Mouse (Mus musculus) v-Abl transformed pro-B cells (cell line): ENCODE data around the gene Gpr158.

Experiments
- in situ Hi-C, 2 experiments: fragments of 400-800 bp; cut with MboI; formaldehyde crosslinking; loops; one replicate each; pipeline ENCODE4 v1.15.1; 2025; ENCODE audit not compliant: unreplicated experiment in 2 of 2

The Gpr158 gene

DNA sequence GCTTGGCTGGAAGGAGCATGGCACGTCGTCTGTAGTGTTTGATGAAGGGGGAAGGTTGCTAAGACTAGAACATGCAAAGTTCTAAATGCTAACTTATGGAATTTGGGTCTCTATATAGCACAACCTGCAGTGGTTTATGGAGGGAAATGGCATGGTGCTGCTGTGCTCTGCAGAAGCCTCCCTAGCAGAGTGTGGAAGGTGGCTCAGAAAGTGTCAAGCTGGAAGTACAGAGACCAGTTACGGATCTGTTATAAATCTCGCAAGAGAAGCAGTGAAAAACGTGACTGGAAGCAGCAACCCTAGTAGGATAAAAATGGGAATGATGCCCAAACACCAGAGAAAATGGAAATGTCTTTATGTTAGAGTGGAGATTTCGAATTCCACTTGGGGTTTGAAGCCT is 251.8 kb downstream of the Gpr158 start:
- in situ Hi-C loops: no loop called here

DNA sequence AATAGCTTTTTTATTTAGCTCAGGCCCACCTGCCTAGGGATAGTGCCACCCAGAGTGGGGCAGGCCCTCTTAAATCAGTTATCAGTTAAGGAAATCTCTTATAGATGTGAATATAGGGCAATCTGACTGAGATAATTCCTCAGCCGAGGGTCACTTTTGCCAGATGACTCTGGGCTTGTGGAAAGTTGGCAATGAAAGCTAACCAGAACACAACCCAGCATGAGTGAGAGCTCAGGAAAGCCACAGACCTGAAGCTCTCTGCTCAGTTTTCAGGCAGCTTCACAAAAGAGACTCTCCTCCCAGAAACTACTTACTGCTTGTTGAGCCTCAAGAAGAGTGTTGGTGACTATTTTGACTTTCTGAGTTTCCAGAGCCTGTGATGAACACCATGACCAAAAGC is 264.8 kb downstream of the Gpr158 start:
- in situ Hi-C loops: no loop called here

DNA sequence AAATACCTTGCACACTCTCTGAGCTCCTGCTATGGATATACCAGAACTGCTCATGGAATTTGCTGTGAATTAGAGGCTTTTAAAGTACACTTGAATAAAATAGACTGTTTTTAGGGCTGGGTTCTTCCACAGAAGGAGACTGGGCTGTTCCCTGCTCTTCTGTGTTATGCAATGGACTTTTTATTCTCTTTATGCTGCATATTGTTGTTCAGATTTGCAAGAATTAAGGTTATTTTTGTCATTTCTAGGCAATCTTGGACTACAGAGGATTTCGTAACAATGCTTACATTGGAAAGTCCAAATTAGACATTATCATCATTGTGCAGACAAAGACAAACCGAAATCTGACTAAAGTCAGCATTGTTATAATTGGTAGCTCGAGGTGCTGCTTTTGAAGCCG is 298.4 kb downstream of the Gpr158 start:
- in situ Hi-C loops: no loop called here

DNA sequence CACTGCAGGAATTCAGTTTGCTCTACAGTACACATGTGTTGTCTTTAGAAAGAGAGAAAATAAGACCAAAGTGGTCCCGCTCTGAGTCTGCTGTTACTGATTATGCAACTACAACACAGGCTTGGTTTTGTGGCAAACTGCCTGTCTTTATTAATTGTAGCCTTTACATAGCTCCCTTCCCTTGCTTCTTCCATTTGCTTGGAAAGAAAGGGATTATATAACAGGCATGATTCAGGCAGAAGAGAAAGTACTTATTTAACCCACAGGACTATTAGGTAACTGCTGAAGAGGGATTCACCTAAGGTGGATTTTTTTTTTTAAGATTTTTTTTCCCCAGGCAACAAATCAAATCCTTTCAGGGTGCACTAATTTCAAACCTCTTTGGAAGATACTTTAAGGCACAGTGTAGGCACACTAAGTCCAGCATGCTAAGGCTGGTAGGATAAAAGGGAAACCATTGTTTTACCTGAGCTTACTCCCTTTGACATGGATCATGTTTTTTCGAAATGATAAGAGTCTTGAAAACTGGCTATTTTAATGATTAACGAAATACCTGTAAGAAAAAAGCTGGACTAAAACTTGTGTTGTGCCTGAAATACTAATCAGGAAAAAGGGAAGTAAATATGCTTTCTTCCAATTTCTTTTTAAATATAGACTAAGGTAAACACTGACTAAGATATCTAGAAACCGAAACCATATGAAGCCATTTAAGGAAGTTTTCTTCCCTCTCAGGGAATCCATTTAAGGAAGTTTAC is 308.9 kb downstream of the Gpr158 start:
- in situ Hi-C loops: no loop called here

DNA sequence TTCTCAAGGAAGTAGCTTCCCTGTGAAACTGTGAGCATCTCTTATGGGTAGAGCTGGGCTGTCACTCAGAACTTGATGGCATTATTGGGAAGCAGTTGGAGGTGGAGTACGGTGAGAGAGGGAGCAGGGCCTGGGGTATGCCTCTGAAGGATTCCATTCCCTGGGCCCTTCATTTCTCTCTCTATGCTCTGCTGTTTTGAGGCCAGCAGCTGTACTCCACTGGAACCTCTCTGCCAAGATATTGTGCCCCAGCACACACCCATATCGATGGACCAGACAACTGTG is 309.4 kb downstream of the Gpr158 start:
- in situ Hi-C loops: no loop called here

DNA sequence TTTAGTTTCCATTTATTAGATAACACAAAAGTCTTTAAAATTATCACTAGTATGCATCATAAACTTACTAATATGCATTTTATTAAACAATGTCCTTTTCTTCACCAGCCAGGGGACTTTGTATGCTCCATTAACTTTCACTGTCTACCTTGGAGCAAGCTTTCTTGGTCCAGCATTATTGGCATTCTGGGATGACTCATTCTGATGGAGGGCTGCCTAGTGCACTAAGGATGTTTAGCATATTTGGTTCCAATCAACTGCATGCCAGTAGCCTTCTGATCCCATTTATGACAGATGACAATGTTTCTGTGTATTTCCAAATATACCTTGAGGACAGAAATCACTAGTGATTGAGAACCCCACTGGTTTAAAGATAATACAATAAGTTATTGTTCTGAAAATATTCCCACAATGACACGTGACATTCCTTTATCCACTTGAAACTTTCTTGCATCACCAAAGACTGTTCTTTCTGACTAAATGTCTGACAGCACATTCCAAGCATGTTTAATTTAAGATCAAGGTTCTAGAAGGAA is 313.5 kb downstream of the Gpr158 start:
- in situ Hi-C loops: no loop called here

DNA sequence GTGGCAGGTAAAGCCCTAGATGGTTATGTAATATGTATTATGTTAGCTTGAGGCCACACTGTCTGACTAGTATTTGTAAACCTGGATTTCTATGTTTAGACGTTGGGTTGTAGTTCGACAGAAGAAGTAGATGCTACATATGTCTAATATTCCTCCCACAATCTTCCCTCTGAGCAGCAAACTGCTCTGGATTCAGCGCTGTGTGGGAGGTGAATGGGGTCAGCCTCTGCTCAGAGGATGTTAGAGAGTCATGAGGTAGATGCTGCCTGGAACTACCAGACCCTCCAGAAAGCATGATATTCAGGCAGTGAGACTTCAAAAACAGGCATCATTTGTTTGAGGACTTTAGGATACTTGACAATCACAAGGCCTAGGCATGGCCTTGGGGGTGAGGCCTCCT is 317.4 kb downstream of the Gpr158 start:
- in situ Hi-C loops: no loop called here

DNA sequence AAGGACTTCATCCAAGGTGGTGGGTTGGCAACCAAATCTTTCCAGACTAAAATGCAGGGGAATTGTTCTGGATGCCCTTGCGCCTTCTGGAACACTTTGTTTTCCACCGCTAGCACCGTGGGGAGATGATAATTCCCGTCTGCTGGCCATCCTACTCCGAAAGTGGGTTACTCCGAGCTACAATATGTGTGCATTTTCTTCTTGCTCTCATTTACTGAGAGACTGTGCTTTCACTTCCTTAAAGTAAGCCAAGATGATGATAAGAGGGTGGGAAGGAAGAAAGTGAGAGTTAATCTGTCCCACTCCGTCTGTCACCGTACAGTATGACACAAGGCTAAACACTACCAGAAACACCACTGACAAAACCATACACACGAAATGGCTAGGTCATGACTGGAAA is 325.8 kb downstream of the Gpr158 start:
- in situ Hi-C loops: no loop called here

DNA sequence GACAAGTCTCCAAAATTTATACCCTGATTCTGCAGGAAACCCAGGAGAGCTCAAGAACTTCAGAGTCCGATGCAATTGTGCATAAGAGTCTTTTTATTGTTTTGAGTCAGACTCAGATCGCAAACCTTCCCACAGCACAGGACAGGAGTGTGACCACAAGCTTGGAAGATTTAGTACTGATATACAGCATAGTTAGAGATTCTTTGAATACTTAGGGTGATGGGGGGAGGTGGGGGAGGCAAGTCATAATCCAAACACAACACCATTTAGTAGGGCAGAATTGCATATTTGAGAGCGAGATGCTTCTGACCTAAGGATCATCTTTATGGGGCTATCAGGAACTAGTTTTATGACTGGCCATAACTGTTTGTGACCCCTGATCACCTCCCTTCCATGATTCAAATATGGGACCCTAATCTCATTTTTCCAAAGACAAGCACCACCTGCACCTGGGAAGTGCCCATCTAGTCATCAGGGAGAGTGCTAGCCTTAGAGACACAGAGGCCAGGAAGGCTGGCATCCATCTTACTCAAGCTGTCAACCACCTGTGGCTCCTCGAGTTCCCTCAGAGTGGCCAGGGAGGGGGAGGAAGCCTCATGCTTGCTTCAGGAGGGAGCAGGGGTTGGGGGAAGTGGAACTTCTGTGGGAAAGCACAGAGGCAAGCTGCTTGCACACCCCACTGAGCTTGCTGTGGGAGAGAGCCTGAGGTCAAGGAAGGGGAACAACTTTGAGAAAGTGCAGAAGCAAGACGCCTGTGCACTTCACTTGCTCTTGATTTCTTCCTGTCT is 326.7 kb downstream of the Gpr158 start:
- in situ Hi-C loops: no loop called here

DNA sequence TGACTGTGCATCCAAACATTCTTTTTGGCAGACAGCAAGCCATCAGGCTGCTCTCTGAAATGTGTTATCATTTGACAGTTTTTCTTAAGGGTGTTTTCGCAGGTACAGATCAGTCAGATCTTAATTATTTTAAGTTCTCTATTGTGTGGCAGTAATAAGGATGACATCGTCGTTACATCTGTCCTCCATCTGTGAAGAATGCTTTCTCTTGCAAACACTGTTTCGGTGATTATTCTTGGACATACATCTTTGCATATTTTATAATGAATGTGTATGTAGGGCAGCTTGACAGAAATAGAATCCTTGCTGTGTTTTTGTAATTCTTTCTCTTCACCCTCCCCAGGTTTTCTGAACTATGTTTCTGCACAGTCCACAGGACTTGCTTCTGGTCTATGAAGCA is 360.7 kb downstream of the Gpr158 start:
- in situ Hi-C loops: no loop called here

DNA sequence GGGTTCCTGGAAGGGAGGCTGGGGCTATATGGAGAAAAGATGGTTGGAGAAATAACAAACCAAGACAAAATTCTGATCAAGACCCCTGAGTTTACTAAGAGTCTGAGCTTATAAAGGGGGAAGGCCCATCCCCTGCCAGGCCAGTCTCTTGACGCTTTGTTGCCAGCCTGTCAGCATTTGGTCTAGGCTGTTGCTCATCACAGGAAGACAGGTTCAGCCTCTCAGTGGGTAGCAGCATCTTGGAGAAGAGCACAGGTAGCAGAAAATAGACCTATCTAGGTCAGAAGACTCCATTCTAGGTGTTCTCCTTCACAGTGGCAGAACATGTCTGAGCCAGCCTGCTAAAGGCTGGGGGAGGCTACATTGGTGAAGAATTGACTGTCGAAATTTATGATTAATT is 416.4 kb downstream of the Gpr158 start:
- in situ Hi-C loops: no loop called here

DNA sequence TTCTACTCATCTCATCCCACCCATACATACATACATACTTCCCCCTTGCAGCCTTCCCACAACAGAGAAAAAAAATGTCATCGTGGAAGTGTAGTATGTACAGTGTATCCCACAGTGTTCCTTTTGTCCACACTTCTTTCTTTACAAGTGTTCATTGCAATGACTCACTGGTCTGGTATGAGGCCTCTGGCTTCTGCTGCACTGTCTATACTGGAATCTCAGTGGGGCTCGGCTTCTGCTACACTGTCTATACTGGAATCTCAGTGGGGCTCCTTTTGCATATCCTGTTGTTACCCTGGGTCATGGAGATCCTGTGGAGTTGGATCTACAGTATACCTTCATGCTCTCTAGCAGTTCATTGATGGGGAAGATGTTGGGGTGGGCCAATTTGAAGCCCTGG is 425.8 kb downstream of the Gpr158 start:
- in situ Hi-C loops: no loop called here

DNA sequence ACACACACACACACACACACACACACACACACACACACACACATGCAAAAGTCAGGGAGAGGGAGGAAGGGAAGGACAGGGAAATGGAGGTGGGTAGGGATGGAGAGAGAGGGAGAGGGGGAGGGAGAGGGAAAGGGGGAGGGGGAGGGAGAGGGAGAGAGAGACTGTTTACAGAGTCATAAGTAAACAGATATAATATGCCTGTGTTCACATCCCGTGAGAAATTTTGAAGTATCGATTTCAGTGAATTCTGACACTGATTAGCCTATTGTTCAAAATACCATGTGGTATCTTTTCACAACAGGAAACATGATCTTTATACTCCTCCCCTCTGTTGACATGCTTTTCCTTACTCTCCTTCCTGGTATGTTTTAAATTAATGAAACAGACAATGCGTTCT is 432.3 kb downstream of the Gpr158 start:
- in situ Hi-C loops: no loop called here

DNA sequence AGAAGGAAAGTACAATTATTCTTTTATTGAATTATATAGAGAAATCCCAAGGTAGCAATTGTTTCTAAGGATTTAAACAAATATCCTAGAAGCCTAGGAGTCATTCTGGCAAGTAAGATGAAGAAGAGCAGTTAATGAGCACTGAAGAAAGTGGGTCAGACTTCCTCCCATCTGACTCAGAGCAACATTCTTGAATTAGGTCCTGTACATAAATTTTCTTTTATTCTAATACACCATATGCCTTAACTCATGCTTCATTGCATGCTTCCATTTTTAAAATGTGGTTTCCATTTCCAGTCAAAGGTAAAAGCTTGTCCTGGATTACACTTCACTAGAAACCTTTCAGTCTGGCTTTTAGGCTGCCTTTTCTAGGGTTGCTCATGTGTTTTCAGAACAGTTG is 432.7 kb downstream of the Gpr158 start:
- in situ Hi-C loops: no loop called here

DNA sequence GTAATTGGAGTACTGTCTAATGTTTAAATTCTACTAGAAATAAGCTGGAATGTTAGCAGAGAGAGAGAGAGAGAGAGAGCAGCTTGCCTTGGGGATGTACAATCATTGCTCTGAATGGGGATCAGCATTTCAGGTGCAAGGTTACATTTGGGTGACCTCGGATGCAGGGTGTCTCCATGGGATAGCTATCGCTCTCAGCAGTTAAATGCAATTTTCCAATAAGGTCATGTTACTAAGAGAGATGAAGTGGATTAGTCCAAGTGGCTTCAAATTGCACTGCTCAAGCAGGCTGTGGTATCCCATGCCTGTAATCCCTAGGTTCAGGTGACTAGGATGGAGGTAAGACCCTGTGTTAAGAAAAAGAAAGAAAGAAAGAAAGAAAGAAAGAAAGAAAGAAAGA is 441.2 kb downstream of the Gpr158 start:
- in situ Hi-C loops: no loop called here

DNA sequence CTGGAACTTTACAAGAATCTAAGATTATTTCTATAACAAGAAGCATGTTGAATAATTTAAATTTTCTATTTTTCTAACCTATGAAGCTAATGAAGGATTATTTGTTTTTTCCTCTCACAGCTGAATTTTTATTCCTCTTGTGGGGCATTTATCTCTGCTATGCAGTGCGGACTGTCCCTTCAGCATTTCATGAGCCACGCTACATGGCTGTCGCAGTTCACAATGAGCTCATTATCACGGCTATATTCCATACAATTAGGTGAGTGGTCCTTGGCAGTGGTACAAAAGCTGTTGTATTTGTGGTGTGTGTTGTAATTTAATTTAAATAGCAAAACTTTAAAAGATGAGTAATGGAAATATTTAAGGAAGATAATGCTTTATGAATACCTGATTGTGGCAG is 443.1 kb downstream of the Gpr158 start:
- in situ Hi-C loops: no loop called here

DNA sequence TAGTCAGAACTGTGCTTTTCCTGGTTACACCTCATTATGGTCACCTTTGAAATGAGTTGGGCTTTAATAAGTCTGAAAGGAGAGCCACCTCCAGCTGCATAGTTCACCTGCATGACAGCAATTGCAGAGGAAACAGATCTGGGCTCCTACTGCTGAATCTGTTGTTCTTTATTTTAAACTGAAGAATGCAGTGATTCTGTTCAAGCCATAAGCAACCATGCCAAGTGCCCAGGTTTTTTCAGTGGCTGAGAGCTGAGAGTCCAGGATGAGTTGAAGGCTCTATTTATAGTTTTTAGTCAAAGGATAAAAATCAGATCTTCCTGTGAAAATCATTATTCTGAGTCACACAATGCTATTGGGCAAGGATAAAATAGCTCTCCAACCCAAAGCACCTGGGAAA is 496.7 kb downstream of the Gpr158 start:
- in situ Hi-C loops: no loop called here
